Mouse (Mus musculus) kidney, postnatal 0 days (tissue): Measurements from ENCODE around the gene Hist1h2bm. TPM values are rescaled to one million over a fixed set of nuclear protein-coding genes. Genes with fewer than 3 reads are reported as not detected.
A peak's percentile ranks its signal among the peaks of the same experiment; 100 is the strongest.
"Not testable (repeated sequence)": the region's sequence is repeated elsewhere in the genome, so short reads cannot be mapped to it uniquely, and the experiment has no call there.

Experiments used
- ATAC-seq: fragments of 200-750 bp; cut with Nextera tagmentation; replicated peaks from 2 replicates; pipeline ENCODE4 v1.8.0; 2017; ENCODE audit warnings: low read depth, moderate number of reproducible peaks, moderate TSS enrichment, moderate library complexity; ENCODE audit not compliant: low FRiP score
- DNase-seq: peaks from one replicate; pipeline ENCODE4 v3.0.0-alpha.2; 2016; ENCODE audit warnings: low spot score
- H3K27ac ChIP-seq: fragments of 300-500 bp; sonication (generic); 2 replicates; pipeline ENCODE4 v1.5.1; 2014; ENCODE audit warnings: mild to moderate bottlenecking
- H3K27me3 ChIP-seq: fragments of 300-500 bp; sonication (generic); 2 replicates; pipeline ENCODE4 v1.6.1; 2014; ENCODE audit warnings: low read length, mixed read lengths; ENCODE audit not compliant: insufficient read depth
- H3K36me3 ChIP-seq: fragments of 300-500 bp; sonication (generic); 2 replicates; pipeline ENCODE4 v1.6.1; 2014; ENCODE audit warnings: low read length, mixed read lengths; ENCODE audit not compliant: insufficient read depth
- H3K4me1 ChIP-seq: fragments of 300-500 bp; sonication (generic); replicated peaks from 2 replicates; pipeline ENCODE4 v1.6.1; 2014; ENCODE audit warnings: antibody characterized with exemption, low read length, mixed read lengths; ENCODE audit not compliant: insufficient read depth
- H3K4me2 ChIP-seq: fragments of 300-500 bp; sonication (generic); 2 replicates; pipeline ENCODE4 v1.6.1; 2014; ENCODE audit warnings: mild to moderate bottlenecking, low read length, moderate library complexity, mixed read lengths
- H3K4me3 ChIP-seq: fragments of 300-500 bp; sonication (generic); replicated peaks from 2 replicates; pipeline ENCODE4 v1.5.1; 2014; ENCODE audit warnings: low read depth, low read length
- H3K9ac ChIP-seq: fragments of 300-500 bp; sonication (generic); 2 replicates; pipeline ENCODE4 v1.6.1; 2014; ENCODE audit warnings: low read depth, low read length
- H3K9me3 ChIP-seq: fragments of 300-500 bp; sonication (generic); replicated peaks from 2 replicates; pipeline ENCODE4 v1.6.1; 2016; ENCODE audit warnings: low read length, inconsistent platforms, mixed read lengths
- CTCF ChIP-seq: IDR thresholded peaks from 2 replicates; pipeline ENCODE4 v1.5.1; 2016; ENCODE audit warnings: antibody characterized with exemption, low read depth, mild to moderate bottlenecking, moderate library complexity
- WGBS: fragments of 180-500 bp; shearing (Covaris S2); extraction: QIAGEN DNeasy Blood & Tissue Kit; methylation state at CpG from one replicate; pipeline ENCODE4 v1.1.7; 2014; 5-methylcytosine and 5-hydroxymethylcytosine counted together
- polyA plus RNA-seq: library from polyadenylated mRNA; unstranded; fragments of >200 nt; fragmentation: Nextera tagmentation; extraction: Ambion mirVana; gene quantifications from 2 replicates; pipeline ENCODE4 v1.2.1, GENCODE M21; 2015

Hist1h2bm gene
- polyA plus RNA-seq, 1 experiment from 2014 or later = 2.1 TPM

DNA sequence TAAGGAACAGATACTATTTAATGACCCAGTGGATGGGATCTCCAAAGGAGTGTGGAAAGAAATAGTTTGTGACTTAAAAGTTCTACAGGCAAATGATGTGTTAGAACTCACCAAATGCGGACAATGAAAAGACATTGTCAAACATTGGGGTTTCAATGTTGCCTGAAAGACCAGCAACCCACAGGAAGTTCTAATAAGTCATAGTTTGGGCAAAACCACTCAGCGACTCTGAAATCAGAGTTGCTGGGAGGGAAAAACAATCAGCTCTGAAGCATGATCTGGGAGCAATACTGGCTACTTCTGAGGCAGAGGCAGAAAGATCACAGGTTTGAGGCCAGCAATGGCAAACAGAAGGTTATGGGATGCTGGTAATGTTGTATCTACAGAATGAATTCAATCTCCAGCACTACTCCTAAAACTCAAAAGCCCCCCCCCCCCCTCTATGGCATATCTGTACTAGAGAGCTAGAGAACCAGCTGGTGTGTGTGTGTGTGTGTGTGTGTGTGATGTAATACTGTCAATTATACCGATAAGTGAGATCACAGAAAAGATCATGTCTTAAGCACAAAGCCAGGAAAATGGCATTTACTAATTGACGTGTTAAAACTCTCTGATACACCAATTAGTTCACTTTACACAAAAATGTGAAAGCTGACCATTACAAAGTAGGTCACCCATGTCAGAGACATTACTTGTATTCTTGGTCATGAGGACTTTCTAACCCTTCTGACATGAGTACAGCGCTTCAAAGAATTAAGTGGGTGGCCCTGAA, 27.7 kb downstream of the Hist1h2bm start:
- peak overlapping the region; percentile 43 for H3K9ac ChIP-seq
- no peaks in the 10 kb centered on the region for H3K36me3 ChIP-seq
- H3K9me3 ChIP-seq = no peaks in the 10 kb centered on the region
- H3K4me1 ChIP-seq = no peaks in the 10 kb centered on the region
- peak overlapping the region; percentile 86; the same call in 1 of the 2 replicates for H3K27ac ChIP-seq
- H3K4me3 ChIP-seq = peak overlapping the region; percentile 35
- ATAC-seq = no peak
- H3K27me3 ChIP-seq = no peaks in the 10 kb centered on the region
- WGBS = 5% methylated on average over 5 of the region's 5 CpGs
- DNase-seq = peak; percentile 38
- TF ChIP-seq CTCF = no peak
- peak overlapping the region; percentile 51 for H3K4me2 ChIP-seq

DNA sequence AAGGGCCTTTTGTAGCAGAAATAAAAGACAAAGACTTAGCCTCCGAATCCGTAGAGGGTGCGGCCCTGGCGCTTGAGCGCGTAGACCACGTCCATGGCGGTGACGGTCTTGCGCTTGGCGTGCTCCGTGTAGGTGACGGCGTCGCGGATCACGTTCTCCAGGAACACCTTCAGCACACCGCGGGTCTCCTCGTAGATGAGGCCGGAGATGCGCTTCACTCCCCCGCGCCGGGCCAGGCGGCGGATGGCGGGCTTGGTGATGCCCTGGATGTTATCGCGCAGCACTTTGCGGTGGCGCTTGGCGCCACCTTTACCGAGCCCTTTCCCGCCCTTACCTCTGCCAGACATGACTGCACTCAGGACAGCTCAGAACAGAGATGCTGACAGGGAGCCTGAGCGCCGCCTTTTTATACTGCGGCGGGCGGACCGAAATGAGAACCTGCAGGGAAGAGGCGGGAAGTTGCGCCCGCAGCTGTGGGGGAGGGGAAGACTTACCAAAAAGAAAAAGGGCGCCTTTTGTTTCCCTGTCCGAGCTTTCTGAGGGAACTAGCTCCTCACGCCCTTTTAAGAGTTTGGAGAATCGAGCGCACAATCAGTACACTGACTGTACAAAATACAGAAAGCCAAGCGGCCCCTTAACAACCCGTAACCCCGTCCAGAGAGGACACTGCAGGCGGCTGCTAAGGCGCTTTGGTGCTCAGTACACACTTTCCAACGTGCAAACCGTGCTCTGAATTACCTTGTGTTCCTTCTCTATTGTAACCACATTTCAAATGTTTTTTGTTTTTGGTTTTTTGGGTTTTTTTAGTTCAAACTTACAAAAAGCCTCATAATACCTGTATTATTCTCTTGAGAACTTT, 28.5 kb downstream of the Hist1h2bm start, which contains the start of gene Hist1h4k:
Gene Hist1h4k (minus strand): TSS at position 347 of the 859 bp plus-strand sequence.
- peak within 1 kb of the TSS; percentile 51 for H3K4me2 ChIP-seq
- DNase-seq (peak; percentile 90), ATAC-seq (peak; percentile 70)
- not testable (repeated sequence) for H3K9me3 ChIP-seq, H3K36me3 ChIP-seq, H3K4me1 ChIP-seq, H3K27me3 ChIP-seq
- H3K9ac ChIP-seq = peak within 1 kb of the TSS; percentile 43
- under 1% methylated on average over 43 of the region's 56 CpGs for WGBS
- H3K4me3 ChIP-seq = peak within 1 kb of the TSS; percentile 35
- peak within 1 kb of the TSS; percentile 86 for H3K27ac ChIP-seq

DNA sequence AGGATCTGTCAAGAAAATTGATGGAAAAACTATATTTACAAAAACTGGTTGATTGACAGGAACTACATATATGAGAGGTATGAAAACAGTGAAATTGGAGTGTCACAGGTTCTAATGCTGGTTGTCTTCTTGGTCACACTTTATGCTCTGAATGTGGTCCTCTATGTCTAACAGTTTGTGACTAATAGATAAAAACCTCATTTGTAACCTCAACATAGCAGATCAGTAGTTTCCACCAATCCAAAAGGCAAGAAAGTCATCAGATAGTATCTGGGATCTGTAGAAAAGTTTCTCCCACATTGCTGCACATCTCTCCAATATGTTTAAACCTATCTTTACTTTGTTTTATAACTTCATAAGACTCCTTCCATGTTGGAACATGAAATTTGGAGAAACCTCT, 29.6 kb downstream of the Hist1h2bm start:
- Histone ChIP-seq H3K4me1 (no peaks in the 10 kb centered on the region), H3K4me2 (no peak overlapping the region), H3K27me3 (no peaks in the 10 kb centered on the region), H3K36me3 (no peaks in the 10 kb centered on the region), H3K9ac (no peak overlapping the region), H3K4me3 (no peak overlapping the region), H3K27ac (no peak overlapping the region), H3K9me3 (no peaks in the 10 kb centered on the region)
- DNase-seq (no peak), ATAC-seq (no peak)
- no peak for TF ChIP-seq CTCF

DNA sequence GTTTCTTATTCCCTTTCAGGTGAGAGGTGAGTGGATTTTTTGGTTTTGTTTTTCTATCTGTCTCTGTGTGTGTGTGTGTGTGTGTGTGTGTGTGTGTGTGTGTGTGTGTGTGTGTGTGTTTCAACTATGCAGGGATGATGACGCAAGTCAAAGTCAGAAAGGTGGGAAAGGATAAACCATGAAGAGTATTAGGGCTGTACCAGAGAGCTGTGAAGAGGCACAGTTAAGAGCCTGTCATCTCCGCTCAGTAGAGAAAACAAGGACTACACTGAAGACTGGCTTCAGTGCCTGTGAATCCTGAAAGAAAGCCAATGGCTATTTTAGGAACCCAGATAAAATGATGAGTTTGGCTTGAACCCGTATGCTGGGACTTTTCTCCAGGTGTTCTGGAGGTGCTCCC, 30.0 kb downstream of the Hist1h2bm start:
- H3K4me1 ChIP-seq = no peaks in the 10 kb centered on the region
- H3K4me3 ChIP-seq = no peak overlapping the region
- 78% methylated on average over 3 of the region's 3 CpGs for WGBS
- H3K36me3 ChIP-seq = no peaks in the 10 kb centered on the region
- H3K4me2 ChIP-seq = 0 out of 2 replicates have a peak overlapping the region, but pooled peaks have one; percentile 16
- DNase-seq (no peak), ATAC-seq (no peak)
- H3K27ac ChIP-seq = no peak overlapping the region
- no peak overlapping the region for H3K9ac ChIP-seq
- H3K27me3 ChIP-seq = no peaks in the 10 kb centered on the region
- no peaks in the 10 kb centered on the region for H3K9me3 ChIP-seq
- no peak for TF ChIP-seq CTCF

DNA sequence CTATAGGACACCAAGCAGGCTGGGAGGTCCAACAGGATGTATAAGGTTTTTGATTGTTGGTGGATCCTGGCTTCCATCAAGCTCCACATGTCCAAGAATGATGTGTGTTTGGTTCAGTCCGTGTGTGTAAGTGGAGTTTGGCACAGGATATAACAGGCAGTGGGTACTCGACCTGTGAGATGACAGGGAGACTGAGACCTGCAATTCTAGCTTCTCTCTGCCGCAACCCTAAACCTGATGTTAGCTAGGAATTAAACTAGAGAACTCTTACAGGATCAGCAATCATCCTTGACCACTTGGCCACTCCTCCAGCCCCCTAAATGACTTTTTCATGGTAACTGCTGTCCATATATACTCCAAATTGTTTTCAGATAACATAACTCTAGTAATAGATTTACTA, 30.5 kb downstream of the Hist1h2bm start:
- H3K27me3 ChIP-seq = no peaks in the 10 kb centered on the region
- no peak for TF ChIP-seq CTCF
- peak; percentile 47 for DNase-seq
- no peaks in the 10 kb centered on the region for H3K9me3 ChIP-seq
- H3K4me3 ChIP-seq = no peak overlapping the region
- H3K36me3 ChIP-seq = no peaks in the 10 kb centered on the region
- H3K4me2 ChIP-seq = 0 out of 2 replicates have a peak overlapping the region, but pooled peaks have one; percentile 16
- 22% methylated on average over 3 of the region's 3 CpGs for WGBS
- no peak for ATAC-seq
- H3K27ac ChIP-seq = no peak overlapping the region
- no peaks in the 10 kb centered on the region for H3K4me1 ChIP-seq
- H3K9ac ChIP-seq = no peak overlapping the region

DNA sequence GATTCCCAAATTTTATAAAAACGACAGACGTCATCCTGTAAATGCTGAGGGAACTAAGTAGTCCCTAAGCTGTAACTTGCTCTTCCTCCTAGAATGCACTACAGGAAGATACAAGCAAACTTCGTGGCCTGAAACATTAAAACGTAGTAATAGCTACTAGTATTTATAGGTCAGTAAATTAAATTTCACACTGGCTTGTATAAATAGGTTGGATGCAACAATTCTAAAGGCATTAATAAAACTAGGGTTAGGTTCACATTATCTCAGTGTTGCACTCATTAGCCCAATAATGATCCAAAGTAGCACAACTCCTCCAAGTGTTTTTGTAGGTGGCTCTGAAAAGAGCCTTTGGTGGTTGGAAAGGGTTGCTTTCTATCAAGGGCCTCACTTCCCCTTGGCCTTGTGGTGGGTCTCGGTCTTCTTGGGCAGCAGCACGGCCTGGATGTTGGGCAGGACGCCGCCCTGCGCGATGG, 31.2 kb downstream of the Hist1h2bm start:
- H3K9ac ChIP-seq = peak overlapping the region; percentile 46; the same call in 1 of the 2 replicates
- no peak for ATAC-seq
- TF ChIP-seq CTCF = no peak
- H3K27me3 ChIP-seq = no peaks in the 10 kb centered on the region
- 2% methylated on average over 10 of the region's 10 CpGs for WGBS
- H3K36me3 ChIP-seq = no peaks in the 10 kb centered on the region
- peak overlapping the region; percentile 92 for H3K27ac ChIP-seq
- H3K9me3 ChIP-seq = no peaks in the 10 kb centered on the region
- peak overlapping the region; percentile 44 for H3K4me3 ChIP-seq
- H3K4me2 ChIP-seq = peak overlapping the region; percentile 65
- H3K4me1 ChIP-seq = no peaks in the 10 kb centered on the region
- peak; percentile 29 for DNase-seq
